Mouse (Mus musculus) stomach, postnatal 0 days (tissue): ENCODE measurements around the gene Rsu1.

Source experiments
- CTCF ChIP-seq: IDR thresholded peaks from 2 replicates; pipeline ENCODE4 v1.5.1; 2016; ENCODE audit warnings: antibody characterized with exemption, low read depth, mild to moderate bottlenecking, moderate library complexity
- EP300 ChIP-seq: optimal IDR thresholded peaks from 2 replicates; pipeline ENCODE3; 2016; ENCODE audit warnings: antibody characterized with exemption

DNA sequence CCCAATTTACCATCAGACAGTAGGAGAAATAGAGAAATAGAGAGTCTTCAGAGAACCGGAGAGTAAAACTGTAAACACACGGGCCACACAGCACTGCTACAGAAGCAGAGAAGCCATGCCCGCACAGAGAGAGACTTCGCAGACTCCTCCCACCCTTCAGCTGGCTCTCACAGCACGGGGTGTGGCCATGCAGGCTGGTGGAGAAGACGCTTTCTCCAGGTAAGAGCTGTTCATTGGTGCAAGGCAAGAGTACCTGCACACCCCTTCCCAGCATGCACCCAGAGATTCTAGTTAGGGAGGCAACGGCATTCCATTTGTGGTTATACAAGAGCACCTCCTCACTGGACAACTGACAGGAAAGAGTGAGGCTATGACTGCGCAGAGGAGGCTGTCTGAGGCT, 64.8 kb downstream of the Rsu1 start:
- TF ChIP-seq CTCF, result no peak
- TF ChIP-seq EP300, result no peak
